Comparison of ENCODE assay signal across 14 mouse cellular contexts in genomic region chr11:88419064-88419463, GRCm38 (mm10).
DNase-seq lines count a peak whose midpoint lies in the region; ATAC-seq and TF ChIP-seq lines count a peak whose summit lies in the region.
"Had no signal": no experiment of that assay in that cellular context is flagged by ENCODE, and none has a peak within 500 bp of the region (broad histone marks: within the 10 kb centered on the region; RNA-seq: fewer than 3 reads in every experiment).

No protein-coding gene starts in this region.

- no peaks in the 10 kb centered on the region for H3K9me3 ChIP-seq in forebrain, embryonic 12.5 days
- no peaks in the 10 kb centered on the region for H3K9me3 ChIP-seq in forebrain, postnatal 0 days (ENCODE audit: low read length)
- no peaks in the 10 kb centered on the region for H3K9me3 ChIP-seq in intestine, embryonic 14.5 days (ENCODE audit: control insufficient read depth, low read length)
- H3K9me3 ChIP-seq in intestine, postnatal 0 days (ENCODE audit: control insufficient read depth), result no peaks in the 10 kb centered on the region
- no peaks in the 10 kb centered on the region for H3K9me3 ChIP-seq in hindbrain, embryonic 12.5 days (replicated peaks)
- H3K9me3 ChIP-seq in liver, embryonic 16.5 days (replicated peaks; ENCODE audit: control insufficient read depth, low read length), result no peaks in the 10 kb centered on the region
- H3K9me3 ChIP-seq: G1E had no signal

- H3K9ac ChIP-seq in forebrain, embryonic 12.5 days, result 0 out of 2 replicates have a peak overlapping the region, but pooled peaks have one; percentile 25
- no peak overlapping the region for H3K9ac ChIP-seq in forebrain, postnatal 0 days
- no peak overlapping the region for H3K9ac ChIP-seq in intestine, embryonic 14.5 days (ENCODE audit: low read length)
- H3K9ac ChIP-seq in intestine, postnatal 0 days (ENCODE audit: low read depth, low read length), result no peak overlapping the region
- no peak overlapping the region for H3K9ac ChIP-seq in hindbrain, embryonic 12.5 days
- no peak overlapping the region for H3K9ac ChIP-seq in liver, embryonic 16.5 days (ENCODE audit: low read depth, low read length)

- H3K4me2 ChIP-seq in forebrain, embryonic 12.5 days, result no peak overlapping the region
- no peak overlapping the region for H3K4me2 ChIP-seq in forebrain, postnatal 0 days (ENCODE audit: low read depth)
- no peak overlapping the region for H3K4me2 ChIP-seq in intestine, embryonic 14.5 days (ENCODE audit: low read length)
- no peak overlapping the region for H3K4me2 ChIP-seq in intestine, postnatal 0 days (replicated peaks; ENCODE audit: low read depth)
- no peak overlapping the region for H3K4me2 ChIP-seq in hindbrain, embryonic 12.5 days (replicated peaks)
- no peak overlapping the region for H3K4me2 ChIP-seq in liver, embryonic 16.5 days (ENCODE audit: low read depth, low read length)

- no peak for TF ChIP-seq CTCF in forebrain, postnatal 0 days (IDR thresholded peaks at IDR 0.05; ENCODE audit: low read depth)
- no peak for TF ChIP-seq CTCF in intestine, postnatal 0 days (IDR thresholded peaks at IDR 0.05; ENCODE audit: low read depth)

- no peak overlapping the region for H3K4me3 ChIP-seq in forebrain, embryonic 12.5 days (replicated peaks)
- no peak overlapping the region for H3K4me3 ChIP-seq in forebrain, postnatal 0 days (ENCODE audit: low read depth, low read length)
- no peak overlapping the region for H3K4me3 ChIP-seq in intestine, embryonic 14.5 days (ENCODE audit: low read depth, low read length)
- H3K4me3 ChIP-seq in intestine, postnatal 0 days (ENCODE audit: low read depth, low read length), result no peak overlapping the region
- no peak overlapping the region for H3K4me3 ChIP-seq in hindbrain, embryonic 12.5 days
- no peak overlapping the region for H3K4me3 ChIP-seq in liver, embryonic 16.5 days (ENCODE audit: low read depth, low read length)
- H3K4me3 ChIP-seq: erythroblast, embryonic 14.5 days had no signal

- DNase-seq in forebrain, postnatal 0 days, result no peak
- DNase-seq in intestine, embryonic 14.5 days (ENCODE audit: low spot score), result no peak
- no peak for DNase-seq in adrenal gland, postnatal 25 days
- DNase-seq: gastrocnemius, postnatal 36 days; kidney, adult 8-10 months; right cerebral cortex, postnatal 25 days had no signal

- peak overlapping the region; percentile 74 for H3K27ac ChIP-seq in forebrain, embryonic 12.5 days
- H3K27ac ChIP-seq in forebrain, postnatal 0 days (ENCODE audit: low read depth, low read length), result no peak overlapping the region
- peak overlapping the region; percentile 34; the same call in 1 of the 2 replicates for H3K27ac ChIP-seq in intestine, embryonic 14.5 days (ENCODE audit: low read depth)
- H3K27ac ChIP-seq in intestine, postnatal 0 days (ENCODE audit: low read depth, low read length), result no peak overlapping the region
- peak overlapping the region; percentile 36 for H3K27ac ChIP-seq in hindbrain, embryonic 12.5 days
- H3K27ac ChIP-seq in liver, embryonic 16.5 days (ENCODE audit: low read length), result peak overlapping the region; percentile 52; the same call in 1 of the 2 replicates

- WGBS in forebrain, embryonic 12.5 days, result 47% methylated on average over 7 of the region's 7 CpGs
- 52% methylated on average over 7 of the region's 7 CpGs for WGBS in forebrain, postnatal 0 days
- 20% methylated on average over 7 of the region's 7 CpGs for WGBS in intestine, embryonic 14.5 days
- WGBS in intestine, postnatal 0 days, result 63% methylated on average over 7 of the region's 7 CpGs
- 48% methylated on average over 7 of the region's 7 CpGs for WGBS in hindbrain, embryonic 12.5 days
- 53% methylated on average over 7 of the region's 7 CpGs for WGBS in liver, embryonic 16.5 days (ENCODE audit: insufficient replicate concordance)

- 0 out of 2 replicates have a peak, but pooled peaks cover 8% of the 10 kb centered on the region for H3K36me3 ChIP-seq in forebrain, embryonic 12.5 days (replicated peaks)
- H3K36me3 ChIP-seq in forebrain, postnatal 0 days (ENCODE audit: insufficient read depth), result no peaks in the 10 kb centered on the region
- no peaks in the 10 kb centered on the region for H3K36me3 ChIP-seq in intestine, embryonic 14.5 days (ENCODE audit: control insufficient read depth, insufficient read depth, low read length)
- H3K36me3 ChIP-seq in intestine, postnatal 0 days (ENCODE audit: control insufficient read depth, insufficient read depth), result no peaks in the 10 kb centered on the region
- H3K36me3 ChIP-seq in hindbrain, embryonic 12.5 days, result peaks cover 3% of the 10 kb centered on the region; the same call in 1 of the 2 replicates
- no peaks in the 10 kb centered on the region for H3K36me3 ChIP-seq in liver, embryonic 16.5 days (ENCODE audit: control insufficient read depth, insufficient read depth)

- ATAC-seq in forebrain, embryonic 12.5 days (ENCODE audit: low FRiP score), result no peak
- no peak for ATAC-seq in forebrain, postnatal 0 days
- peak; percentile 74 for ATAC-seq in intestine, embryonic 14.5 days (replicated peaks; ENCODE audit: low FRiP score, low TSS enrichment, low read depth)
- no peak for ATAC-seq in intestine, postnatal 0 days
- no peak for ATAC-seq in hindbrain, embryonic 12.5 days (ENCODE audit: low FRiP score)
- ATAC-seq in liver, embryonic 16.5 days (ENCODE audit: low read depth), result no peak
- no peak for ATAC-seq in megakaryocyte, adult 5-6 weeks (ENCODE audit: poor library complexity, severe bottlenecking)
- ATAC-seq: activated CD4-positive, CD25-positive, alpha-beta regulatory T cell, adult 4 months had no signal

- no peaks in the 10 kb centered on the region for H3K27me3 ChIP-seq in forebrain, embryonic 12.5 days
- H3K27me3 ChIP-seq in forebrain, postnatal 0 days (ENCODE audit: insufficient read depth, low read length), result no peaks in the 10 kb centered on the region
- no peaks in the 10 kb centered on the region for H3K27me3 ChIP-seq in intestine, embryonic 14.5 days (replicated peaks; ENCODE audit: control insufficient read depth, insufficient read depth, low read length)
- H3K27me3 ChIP-seq in intestine, postnatal 0 days (replicated peaks; ENCODE audit: control insufficient read depth, insufficient read depth, low read length), result no peaks in the 10 kb centered on the region
- no peaks in the 10 kb centered on the region for H3K27me3 ChIP-seq in hindbrain, embryonic 12.5 days
- H3K27me3 ChIP-seq in liver, embryonic 16.5 days (ENCODE audit: control insufficient read depth, insufficient read depth, low read depth, low read length), result no peaks in the 10 kb centered on the region

- peaks cover 72% of the 10 kb centered on the region for H3K4me1 ChIP-seq in forebrain, embryonic 12.5 days
- peaks cover 4% of the 10 kb centered on the region for H3K4me1 ChIP-seq in forebrain, postnatal 0 days (ENCODE audit: insufficient read depth)
- peaks cover 45% of the 10 kb centered on the region for H3K4me1 ChIP-seq in intestine, embryonic 14.5 days (replicated peaks; ENCODE audit: control insufficient read depth, insufficient read depth, low read length)
- no peaks in the 10 kb centered on the region for H3K4me1 ChIP-seq in intestine, postnatal 0 days (replicated peaks; ENCODE audit: control insufficient read depth, insufficient read depth, low read length)
- H3K4me1 ChIP-seq in hindbrain, embryonic 12.5 days, result peaks cover 68% of the 10 kb centered on the region
- peaks cover 25% of the 10 kb centered on the region for H3K4me1 ChIP-seq in liver, embryonic 16.5 days (ENCODE audit: control insufficient read depth, low read depth, low read length)

Comparison
In these comparisons a context has a peak if more than half of its experiments do, and no peak if none do; other contexts are left out.
1. H3K27ac ChIP-seq: peak in forebrain, embryonic 12.5 days (single experiment), intestine, embryonic 14.5 days (single experiment), hindbrain, embryonic 12.5 days (single experiment) and liver, embryonic 16.5 days (single experiment); none in forebrain, postnatal 0 days (single experiment) and intestine, postnatal 0 days (single experiment).